Mouse (Mus musculus) G1E (cell line): ENCODE results near the gene Alcam. TPM values are rescaled to one million over a fixed set of nuclear protein-coding genes. Genes with fewer than 3 reads are reported as not detected.

Source experiments
- ATAC-seq: 2 replicates; pipeline ENCODE4 v1.8.0; 2016; ENCODE audit warnings: mild to moderate bottlenecking; ENCODE audit not compliant: insufficient number of reproducible peaks, poor library complexity, low FRiP score, severe bottlenecking; ENCODE audit errors: extremely low read depth
- DNase-seq: peaks from one replicate; pipeline ENCODE4 v3.0.0; 2012; ENCODE audit warnings: low spot score
- H3K27me3 ChIP-seq: 2 replicates; pipeline ENCODE4 v1.6.1; 2012; ENCODE audit warnings: mild to moderate bottlenecking, low read length, inconsistent platforms; ENCODE audit not compliant: insufficient read depth
- H3K36me3 ChIP-seq: replicated peaks from 2 replicates; pipeline ENCODE3; 2012; ENCODE audit warnings: mild to moderate bottlenecking, inconsistent platforms
- H3K4me1 ChIP-seq: 2 replicates; pipeline ENCODE4 v1.6.1; 2012; ENCODE audit warnings: low read depth, low read length, inconsistent platforms, mixed read lengths; ENCODE audit not compliant: insufficient read depth
- H3K4me3 ChIP-seq: 2 replicates; pipeline ENCODE4 v1.5.1; 2012; ENCODE audit warnings: low read depth, mild to moderate bottlenecking, inconsistent platforms, low read length, moderate library complexity, mixed read lengths
- H3K9me3 ChIP-seq: replicated peaks from 2 replicates; pipeline ENCODE4 v1.6.1; 2012; ENCODE audit warnings: inconsistent platforms
- CTCF ChIP-seq: IDR thresholded peaks from 2 replicates; pipeline ENCODE4 v1.5.1; 2012; ENCODE audit warnings: low read depth, low read length, inconsistent platforms, mixed read lengths
- GATA1 ChIP-seq: IDR thresholded peaks from 2 replicates; pipeline ENCODE4 v1.6.1; 2012; ENCODE audit warnings: borderline replicate concordance, low read length, inconsistent platforms, mixed read lengths
- GATA2 ChIP-seq: IDR thresholded peaks from 2 replicates; pipeline ENCODE4 v1.6.1; 2012; ENCODE audit warnings: low read depth, low read length, inconsistent platforms, borderline replicate concordance
- POLR2AphosphoS5 ChIP-seq: IDR thresholded peaks from 2 replicates; pipeline ENCODE4 v1.6.1; 2012; ENCODE audit warnings: low read depth, low read length, inconsistent platforms; ENCODE audit not compliant: insufficient replicate concordance
- TAL1 ChIP-seq: conservative IDR thresholded peaks from 2 replicates; pipeline ENCODE4 v1.6.1; 2012; ENCODE audit warnings: low read depth, low read length, inconsistent platforms, mixed read lengths
- polyA plus RNA-seq: library from polyadenylated mRNA; stranded (reverse); fragments of >175 nt; gene quantifications from 2 replicates; pipeline ENCODE4 v1.2.3, GENCODE M21; 2012
- total RNA-seq, 2 experiments: library from RNA; stranded (forward) in 1 of 2; stranded (reverse) in 1 of 2; fragments of 200-1000 nt in 1 of 2; fragments of >200 nt in 1 of 2; fragmentation: Nextera tagmentation in 1 of 2; gene quantifications; 2 replicates each; pipeline ENCODE4 v1.2.3; 2014 to 2017

Alcam gene
- total and polyA plus RNA-seq, 3 experiments = 0.11 TPM; not detected in 2

DNA sequence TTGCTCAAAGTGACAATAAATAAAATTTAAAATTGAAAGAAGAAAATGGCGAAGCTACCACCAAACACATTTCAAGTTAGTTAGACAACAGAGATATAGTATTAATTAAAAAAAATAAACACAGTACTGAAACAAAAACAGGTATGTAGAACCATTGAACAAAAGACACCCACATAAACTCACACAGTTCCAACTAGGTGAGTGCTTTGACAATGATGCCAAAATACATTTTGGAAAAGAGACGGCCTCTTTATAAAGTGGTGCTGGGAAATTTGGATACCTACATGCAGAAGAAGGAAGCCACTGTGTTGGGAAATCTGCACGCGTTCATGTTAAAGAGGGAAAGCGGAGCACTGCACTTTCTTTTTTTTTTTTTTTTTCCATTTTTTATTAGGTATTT lies 85.4 kb downstream of the Alcam start:
- H3K4me3 ChIP-seq = no peak overlapping the region
- DNase-seq (no peak), ATAC-seq (no peak)
- TF ChIP-seq GATA2 = no peak
- no peak for TF ChIP-seq POLR2AphosphoS5
- TF ChIP-seq CTCF = no peak
- TF ChIP-seq GATA1 = no peak
- no peak for TF ChIP-seq TAL1
- H3K9me3 ChIP-seq = no peaks in the 10 kb centered on the region
- no peaks in the 10 kb centered on the region for H3K27me3 ChIP-seq
- H3K36me3 ChIP-seq = no peaks in the 10 kb centered on the region
- no peaks in the 10 kb centered on the region for H3K4me1 ChIP-seq

- TF ChIP-seq GATA1 = no peak
- TF ChIP-seq TAL1 = no peak
- no peak for TF ChIP-seq POLR2AphosphoS5
- TF ChIP-seq GATA2 = no peak
- TF ChIP-seq CTCF = no peak
Measured at GRCm38 (mm10) chr16:52366915-52367314, 87.0 kb downstream of the Alcam start.

DNA sequence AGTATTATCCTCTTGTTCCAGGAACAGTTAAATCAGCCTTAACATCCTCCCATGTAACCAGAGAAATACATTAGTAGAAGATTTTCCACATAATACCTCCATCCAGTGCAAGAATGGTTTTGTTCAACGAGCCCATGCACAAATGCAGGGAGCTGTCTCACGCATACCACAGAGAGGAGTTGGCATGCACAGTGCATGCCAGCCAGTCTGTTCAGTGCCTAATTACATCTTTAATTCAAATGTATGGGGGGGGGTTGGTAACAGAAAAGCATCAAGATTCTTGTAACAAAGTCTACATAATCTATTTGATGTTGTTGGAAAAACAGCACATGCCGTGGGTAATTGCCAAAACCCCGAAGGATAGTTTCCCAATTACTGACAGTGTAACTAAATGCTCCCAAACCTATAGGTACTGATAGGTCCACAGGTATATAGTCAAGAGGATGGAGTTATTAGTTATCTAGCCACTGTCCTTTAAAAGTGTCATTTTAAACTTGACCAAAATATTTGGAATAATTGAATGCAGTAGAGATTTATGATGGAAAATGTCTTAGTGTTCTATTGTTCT lies 89.8 kb downstream of the Alcam start:
- no peaks in the 10 kb centered on the region for H3K36me3 ChIP-seq
- H3K4me3 ChIP-seq = no peak overlapping the region
- 0 out of 2 replicates have a peak, but pooled peaks cover 2% of the 10 kb centered on the region for H3K9me3 ChIP-seq
- ATAC-seq (no peak), DNase-seq (no peak)
- no peak for TF ChIP-seq GATA2
- TF ChIP-seq POLR2AphosphoS5 = no peak
- TF ChIP-seq GATA1 = no peak
- TF ChIP-seq CTCF = no peak
- no peak for TF ChIP-seq TAL1
- H3K4me1 ChIP-seq = no peaks in the 10 kb centered on the region
- no peaks in the 10 kb centered on the region for H3K27me3 ChIP-seq

More at GRCm38 (mm10) chr16:52366915-52367314, 87.0 kb downstream of the Alcam start:
- ATAC-seq (no peak), DNase-seq (no peak)
- no peaks in the 10 kb centered on the region for H3K9me3 ChIP-seq
- no peak overlapping the region for H3K4me3 ChIP-seq
- H3K27me3 ChIP-seq = no peaks in the 10 kb centered on the region
- no peaks in the 10 kb centered on the region for H3K4me1 ChIP-seq
- no peaks in the 10 kb centered on the region for H3K36me3 ChIP-seq

GRCm38 (mm10) chr16:52343467-52344033 lies 110.3 kb downstream of the Alcam start:
- no peak for ATAC-seq
- Histone ChIP-seq H3K27me3 (no peaks in the 10 kb centered on the region), H3K4me3 (no peak overlapping the region), H3K4me1 (no peaks in the 10 kb centered on the region), H3K9me3 (no peaks in the 10 kb centered on the region), H3K36me3 (no peaks in the 10 kb centered on the region)
- TF ChIP-seq CTCF = no peak
- no peak for TF ChIP-seq GATA2
- no peak for TF ChIP-seq TAL1
- no peak for TF ChIP-seq GATA1
- DNase-seq = no peak

DNA sequence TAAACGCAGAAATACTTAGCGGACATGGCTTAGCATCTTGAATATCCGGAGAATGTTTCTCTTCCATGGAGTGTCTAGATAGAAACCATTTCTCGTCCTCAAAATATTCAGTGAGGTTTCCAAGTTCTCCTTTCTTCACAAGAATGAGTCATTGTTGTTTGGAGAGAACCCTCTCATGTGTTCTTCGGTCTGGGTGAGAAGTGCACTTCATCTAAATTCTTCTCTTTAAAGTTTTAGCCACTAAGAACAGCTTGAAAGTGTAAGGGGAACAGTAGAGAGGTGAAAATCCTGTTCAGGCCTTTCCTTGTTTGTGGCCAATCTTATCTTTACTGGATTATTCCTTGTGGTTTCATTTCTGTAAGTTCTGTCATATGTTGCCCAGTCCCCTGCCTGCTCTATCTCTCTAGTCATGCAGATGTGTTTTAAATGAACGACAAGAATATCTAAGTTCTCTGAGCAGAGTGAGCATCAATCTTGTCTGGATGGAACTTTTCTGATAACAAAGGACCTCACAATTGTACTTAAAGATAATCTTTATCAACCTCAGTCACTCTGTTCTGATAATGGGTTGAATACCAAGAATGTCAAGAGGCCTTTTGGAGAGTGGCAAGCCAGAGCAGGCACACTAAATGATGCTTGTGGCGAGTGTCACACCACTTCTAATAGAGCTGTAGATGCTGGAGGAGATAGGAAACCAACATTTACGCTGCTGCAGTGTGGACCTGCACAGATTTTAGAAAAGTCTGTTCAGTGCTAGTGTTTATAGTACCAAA lies 111.0 kb downstream of the Alcam start:
- Histone ChIP-seq H3K9me3 (no peaks in the 10 kb centered on the region), H3K4me1 (no peaks in the 10 kb centered on the region), H3K27me3 (no peaks in the 10 kb centered on the region), H3K4me3 (no peak overlapping the region), H3K36me3 (no peaks in the 10 kb centered on the region)
- no peak for DNase-seq
- TF ChIP-seq GATA2 (no peak), CTCF (no peak), POLR2AphosphoS5 (no peak), GATA1 (no peak), TAL1 (no peak)
- ATAC-seq = peak; percentile 8

- Histone ChIP-seq H3K36me3 (no peaks in the 10 kb centered on the region), H3K27me3 (no peaks in the 10 kb centered on the region), H3K9me3 (no peaks in the 10 kb centered on the region), H3K4me3 (no peak overlapping the region), H3K4me1 (no peaks in the 10 kb centered on the region)
- TF ChIP-seq GATA2 = no peak
- TF ChIP-seq TAL1 = no peak
- no peak for TF ChIP-seq POLR2AphosphoS5
- no peak for TF ChIP-seq GATA1
- TF ChIP-seq CTCF = no peak
- DNase-seq = no peak
- no peak for ATAC-seq
Measured at GRCm38 (mm10) chr16:52334084-52334483, 119.8 kb downstream of the Alcam start.
